Mouse (Mus musculus): ENCODE data around the gene Cyp2j8.

DNA sequence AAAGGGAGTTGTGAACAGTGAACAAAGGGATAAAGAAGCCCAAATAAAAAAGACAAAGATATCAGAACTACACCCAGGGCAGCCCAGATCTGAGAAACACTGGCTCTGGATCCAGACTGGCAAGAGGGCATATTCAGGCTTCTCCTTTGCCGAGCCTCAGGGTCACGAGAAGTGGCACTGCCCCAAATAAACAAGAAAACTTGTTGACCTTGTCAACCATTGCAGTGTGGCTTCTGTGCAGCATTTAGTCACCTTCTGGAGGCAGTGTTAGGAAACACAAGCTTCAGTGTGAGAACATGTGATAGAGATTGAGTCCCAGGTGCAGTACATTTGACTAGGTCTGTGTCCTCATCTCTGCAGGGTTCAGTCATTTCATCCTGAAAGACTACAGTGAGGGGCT, 15.1 kb upstream of the Cyp2j8 start:
- TF ChIP-seq POLR2A (IDR thresholded peaks at IDR 0.05; ENCODE audit: borderline replicate concordance, low read depth, low read length) (no peak), CTCF (IDR thresholded peaks at IDR 0.05; ENCODE audit: low read depth, low read length) (no peak)
